Mouse (Mus musculus) central nervous system, embryonic 11.5 days (tissue): ENCODE measurements around the gene Olfr618. TPM values are rescaled to one million over a fixed set of nuclear protein-coding genes. Genes with fewer than 3 reads are reported as not detected.

Experiments
- polyA plus RNA-seq: library from polyadenylated mRNA; depleted of rRNA; stranded (reverse); fragments of >200 nt; gene quantifications from 2 replicates; pipeline ENCODE4 v1.2.3, GENCODE M21; 2012; rRNA removed

The Olfr618 gene
- polyA plus RNA-seq, result 0.02 TPM in 2 replicates

GRCm38 (mm10) chr7:103589803-103590202, at the start of gene Olfr618:
Gene Olfr618, plus strand, starts transcription at chr7:103590103.

GRCm38 (mm10) chr7:103542617-103543016, 47.3 kb upstream of the Olfr618 start, which contains the start of gene Olfr612:
Gene Olfr612, minus strand, starts transcription at chr7:103542717.

GRCm38 (mm10) chr7:103547774-103548173, 42.1 kb upstream of the Olfr618 start, which contains the start of gene Olfr613:
Gene Olfr613, plus strand, starts transcription at chr7:103548074.

GRCm38 (mm10) chr7:103555779-103556178, 34.1 kb upstream of the Olfr618 start, which contains the start of gene Olfr615:
Gene Olfr615, plus strand, starts transcription at chr7:103556079.

GRCm38 (mm10) chr7:103569043-103569442, 20.9 kb upstream of the Olfr618 start, which contains the start of gene Olfr616:
Gene Olfr616, minus strand, starts transcription at chr7:103569143.

DNA sequence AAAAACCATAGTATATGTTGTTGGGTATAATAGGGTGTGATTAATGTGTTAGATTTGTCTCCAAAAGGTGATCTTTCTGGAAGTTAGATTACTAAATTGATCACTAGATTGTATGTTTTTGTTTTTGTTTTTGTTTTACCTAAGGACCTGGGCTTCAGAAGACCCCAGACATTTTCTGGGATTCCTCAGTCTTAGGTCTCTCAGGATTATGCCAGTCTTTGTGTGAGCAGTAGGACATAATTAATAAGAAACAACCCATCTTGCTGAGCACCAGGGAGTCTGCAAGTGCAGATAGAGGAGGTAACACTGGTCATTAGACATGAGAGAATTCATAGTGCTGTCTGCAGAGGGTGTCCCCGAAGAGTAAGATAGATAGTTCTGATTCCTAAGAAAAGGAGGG, 17.1 kb upstream of the Olfr618 start, which contains the start of gene Olfr617:
Gene Olfr617 (plus strand): TSS at position 301 of the 400 bp plus-strand sequence.

DNA sequence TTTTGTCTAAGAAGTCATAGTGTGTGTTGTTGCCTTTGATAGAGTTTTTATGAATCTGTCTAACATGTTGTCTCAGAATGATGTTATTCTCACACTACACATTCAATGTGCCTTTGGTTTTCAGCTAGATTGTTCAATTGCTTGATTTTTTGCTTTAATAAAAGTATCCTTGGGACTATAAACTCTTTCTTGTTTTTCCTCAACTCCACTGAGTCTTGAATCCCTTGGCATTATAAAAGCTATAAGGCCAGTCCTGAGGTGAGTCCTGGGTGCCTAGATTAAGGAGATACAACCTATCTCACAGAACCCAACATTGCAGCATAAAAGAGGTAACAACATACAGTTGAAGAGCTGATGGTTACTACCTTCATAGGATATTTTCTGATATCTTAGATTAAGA, 10.4 kb downstream of the Olfr618 start, which contains the start of gene Olfr619:
Gene Olfr619 (plus strand): TSS at position 301 of the 400 bp plus-strand sequence.

GRCm38 (mm10) chr7:103612434-103612833, 22.5 kb downstream of the Olfr618 start, which contains the start of gene Olfr620:
Gene Olfr620, minus strand, starts transcription at chr7:103612534.

DNA sequence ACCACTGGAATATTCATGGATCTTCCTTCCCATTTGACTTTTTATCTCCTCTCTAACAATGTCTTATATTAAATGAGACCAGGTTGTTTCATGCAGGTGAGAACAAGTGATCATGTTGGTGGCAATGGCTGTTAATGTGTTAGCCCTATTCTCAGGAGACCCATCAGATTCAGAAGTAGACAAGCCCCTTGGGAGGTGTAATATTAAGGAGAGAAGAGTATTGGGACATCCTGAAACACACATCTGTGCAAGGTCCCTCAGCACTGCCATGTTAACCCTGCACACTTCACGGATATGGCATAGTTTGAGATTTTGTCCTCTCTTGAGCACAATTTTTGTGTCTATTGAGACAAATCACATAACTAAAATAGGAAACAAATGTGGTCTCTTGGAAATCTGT, 52.7 kb downstream of the Olfr618 start, which contains the start of gene Olfr622:
Gene Olfr622 (minus strand): TSS at position 101 of the 400 bp plus-strand sequence.

Other genes with a start within 250 kb of the Olfr618 start
- not detected in 2 replicates for gene Olfr600, start 240.4 kb upstream of the Olfr618 start, polyA plus RNA-seq
- not detected in 2 replicates for gene Olfr601, start 227.4 kb upstream of the Olfr618 start, polyA plus RNA-seq
- not detected in 2 replicates for gene Olfr603, start 203.9 kb upstream of the Olfr618 start, polyA plus RNA-seq
- not detected in 2 replicates for gene Usp17lc, start 175.0 kb upstream of the Olfr618 start, polyA plus RNA-seq
- not detected in 2 replicates for gene Olfr605, start 144.7 kb upstream of the Olfr618 start, polyA plus RNA-seq
- gene Olfr606, start 141.1 kb upstream of the Olfr618 start, polyA plus RNA-seq, result not detected in 2 replicates
- not detected in 2 replicates for gene Olfr607, start 126.0 kb upstream of the Olfr618 start, polyA plus RNA-seq
- not detected in 2 replicates for gene Olfr608, start 120.2 kb upstream of the Olfr618 start, polyA plus RNA-seq
- not detected in 2 replicates for gene Olfr609, start 92.0 kb upstream of the Olfr618 start, polyA plus RNA-seq
- not detected in 2 replicates for gene Olfr610, start 78.0 kb upstream of the Olfr618 start, polyA plus RNA-seq
- not detected in 2 replicates for gene Olfr611, start 69.3 kb upstream of the Olfr618 start, polyA plus RNA-seq
- not detected in 2 replicates for gene Olfr612, start 47.4 kb upstream of the Olfr618 start, polyA plus RNA-seq
- not detected in 2 replicates for gene Olfr613, start 42.0 kb upstream of the Olfr618 start, polyA plus RNA-seq
- gene Olfr615, start 34.0 kb upstream of the Olfr618 start, polyA plus RNA-seq, result not detected in 2 replicates
- gene Olfr616, start 21.0 kb upstream of the Olfr618 start, polyA plus RNA-seq, result not detected in 2 replicates
- gene Olfr617, start 17.0 kb upstream of the Olfr618 start, polyA plus RNA-seq, result not detected in 2 replicates
- gene Olfr619, start 10.5 kb downstream of the Olfr618 start, polyA plus RNA-seq, result not detected in 2 replicates
- gene Olfr620, start 22.4 kb downstream of the Olfr618 start, polyA plus RNA-seq, result not detected in 2 replicates
- not detected in 2 replicates for gene Olfr622, start 52.6 kb downstream of the Olfr618 start, polyA plus RNA-seq
- not detected in 2 replicates for gene Olfr623, start 73.6 kb downstream of the Olfr618 start, polyA plus RNA-seq
- gene Olfr624, start 81.1 kb downstream of the Olfr618 start, polyA plus RNA-seq, result 0.04 TPM in 2 replicates
- not detected in 2 replicates for gene Olfr625-ps1, start 92.6 kb downstream of the Olfr618 start, polyA plus RNA-seq
- gene Olfr243, start 124.6 kb downstream of the Olfr618 start, polyA plus RNA-seq, result not detected in 2 replicates
- not detected in 2 replicates for gene Olfr628, start 140.3 kb downstream of the Olfr618 start, polyA plus RNA-seq
- gene Olfr629, start 154.8 kb downstream of the Olfr618 start, polyA plus RNA-seq, result not detected in 2 replicates
- not detected in 2 replicates for gene Olfr630, start 167.2 kb downstream of the Olfr618 start, polyA plus RNA-seq
- gene Olfr69, start 181.5 kb downstream of the Olfr618 start, polyA plus RNA-seq, result not detected in 2 replicates
- gene Olfr68, start 189.6 kb downstream of the Olfr618 start, polyA plus RNA-seq, result not detected in 2 replicates
- not detected in 2 replicates for gene Olfr67, start 201.7 kb downstream of the Olfr618 start, polyA plus RNA-seq
- 1,727 and 2,114 TPM in 2 replicates for gene Hbb-bt, start 223.9 kb downstream of the Olfr618 start, polyA plus RNA-seq
- 1,278 and 2,335 TPM in 2 replicates for gene Hbb-bs, start 238.0 kb downstream of the Olfr618 start, polyA plus RNA-seq